Mouse (Mus musculus) yolk sac, embryonic 10.5 days (tissue): ENCODE results near the gene Fam178b.
A peak's percentile ranks its signal among the peaks of the same experiment; 100 is the strongest.

Source experiments
- DNase-seq: peaks from one replicate; pipeline ENCODE4 v3.0.0-alpha.2; 2017; ENCODE audit warnings: low spot score

The Fam178b gene

DNA sequence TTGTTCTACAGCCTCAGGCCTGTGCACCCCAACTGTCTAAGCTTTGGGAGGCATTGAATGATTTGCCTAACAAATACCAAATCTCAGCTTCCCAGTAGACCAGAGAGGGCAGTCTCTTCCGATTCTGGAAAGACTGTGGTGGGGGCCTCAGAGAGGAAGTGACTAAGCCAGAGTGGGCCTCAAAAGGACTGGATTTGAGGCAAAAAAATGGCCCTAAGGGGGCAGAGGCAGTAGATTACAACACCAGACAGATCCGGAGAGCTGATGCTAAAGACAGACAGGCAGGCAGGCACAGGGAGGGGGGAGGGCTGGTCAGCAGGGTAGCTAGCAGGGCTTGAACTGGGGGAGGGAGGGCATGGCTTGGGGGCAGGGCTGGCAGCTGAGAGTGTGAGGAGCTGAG is 116.6 kb downstream of the Fam178b start:
- DNase-seq: no peak

DNA sequence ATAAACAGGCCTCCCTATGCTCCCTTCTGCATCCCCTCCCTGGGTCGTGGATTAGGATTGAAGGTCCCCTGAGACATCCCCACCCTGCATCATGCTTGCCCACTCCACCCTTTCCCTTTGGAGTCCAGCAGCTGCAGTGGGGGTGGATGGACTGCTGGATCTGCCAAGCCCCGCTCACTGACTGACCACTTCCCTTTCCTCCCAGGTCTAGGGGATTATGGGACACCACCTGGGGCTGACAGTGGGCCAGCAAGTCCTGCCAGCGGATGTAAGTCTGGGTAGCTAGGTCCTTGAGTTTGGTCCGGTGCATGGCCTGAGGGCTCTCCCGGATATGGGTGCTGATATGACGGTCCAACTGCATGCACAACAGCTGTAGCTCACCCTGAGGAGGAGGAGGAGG is 118.9 kb downstream of the Fam178b start:
- DNase-seq: no peak

DNA sequence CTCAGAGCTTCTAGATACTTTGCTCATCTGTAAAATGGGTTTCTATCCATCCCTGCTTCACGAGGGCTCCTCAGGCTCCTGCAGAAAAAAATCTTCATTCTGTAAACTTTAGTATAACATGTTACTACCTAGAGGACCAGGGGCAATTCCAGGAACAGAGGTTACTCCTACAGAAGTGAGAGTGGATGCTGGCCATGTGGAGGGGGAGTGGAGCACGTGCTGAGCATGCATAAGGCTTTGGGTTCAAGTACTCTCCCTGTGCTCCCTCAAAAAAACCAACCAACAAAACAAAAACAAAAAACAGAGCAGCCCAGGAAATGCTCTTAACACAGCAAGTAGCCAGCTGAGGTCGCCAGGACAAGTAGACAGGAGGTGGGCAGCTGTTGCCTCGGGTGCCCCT is 119.4 kb downstream of the Fam178b start:
- no peak for DNase-seq

DNA sequence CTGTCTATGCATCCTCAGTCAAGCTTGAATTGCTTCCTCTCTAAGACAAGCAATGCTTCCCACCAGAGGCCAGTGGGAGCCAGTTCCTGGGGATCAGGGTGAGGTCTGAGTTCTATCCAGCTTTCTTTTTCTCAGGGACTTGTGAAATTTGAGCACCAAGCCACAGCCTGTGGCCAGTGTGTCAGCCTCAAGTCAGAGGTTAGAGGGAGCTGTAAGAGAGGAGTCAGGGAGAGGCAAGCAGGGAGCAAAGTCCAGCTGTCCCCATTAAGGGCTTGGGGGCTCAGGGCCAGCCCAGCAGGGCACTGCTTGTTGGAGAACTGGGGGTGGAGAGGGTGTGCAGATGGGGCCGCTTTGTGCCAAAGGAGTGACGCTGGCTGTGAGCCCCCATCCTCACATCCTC is 119.8 kb downstream of the Fam178b start:
- no peak for DNase-seq

DNA sequence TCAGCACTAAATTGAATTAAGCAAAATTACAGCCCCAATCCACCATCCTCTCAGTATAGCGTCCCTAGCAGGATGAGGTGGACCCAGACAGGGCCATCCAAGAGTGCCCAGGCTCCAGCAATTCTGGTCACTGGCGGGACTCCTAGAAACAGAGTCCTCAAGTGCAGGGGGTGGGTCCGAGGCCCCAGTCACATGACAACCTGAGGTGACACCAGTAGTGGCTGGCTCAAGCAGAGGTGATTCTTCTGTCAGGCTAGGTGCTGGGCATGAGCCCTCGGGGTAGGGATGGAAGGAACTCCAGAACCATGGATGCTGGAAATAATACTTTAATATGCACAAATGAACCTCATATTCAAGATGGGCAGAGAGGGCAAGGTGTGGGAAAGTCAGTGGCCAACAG is 120.6 kb downstream of the Fam178b start:
- no peak for DNase-seq

DNA sequence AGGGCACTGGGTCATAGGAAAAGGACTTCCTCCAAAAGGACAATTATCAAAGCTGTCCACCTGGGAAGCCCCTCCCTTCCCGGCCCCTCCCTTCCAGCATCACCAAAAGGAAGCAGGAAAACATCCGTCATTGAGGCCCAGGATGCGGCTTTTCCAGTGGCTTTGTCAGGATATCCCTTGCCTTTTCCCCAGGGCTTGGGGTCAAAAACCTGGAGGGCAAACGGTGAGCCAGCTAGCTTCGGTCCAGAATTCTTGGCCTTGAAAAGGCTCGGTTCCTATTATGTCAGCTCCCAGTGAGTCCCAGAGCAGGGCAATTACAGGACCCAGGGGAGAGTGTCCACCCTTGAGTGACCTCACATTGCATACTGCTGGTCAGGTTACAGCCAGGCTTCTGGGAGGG is 122.1 kb downstream of the Fam178b start:
- DNase-seq: no peak

DNA sequence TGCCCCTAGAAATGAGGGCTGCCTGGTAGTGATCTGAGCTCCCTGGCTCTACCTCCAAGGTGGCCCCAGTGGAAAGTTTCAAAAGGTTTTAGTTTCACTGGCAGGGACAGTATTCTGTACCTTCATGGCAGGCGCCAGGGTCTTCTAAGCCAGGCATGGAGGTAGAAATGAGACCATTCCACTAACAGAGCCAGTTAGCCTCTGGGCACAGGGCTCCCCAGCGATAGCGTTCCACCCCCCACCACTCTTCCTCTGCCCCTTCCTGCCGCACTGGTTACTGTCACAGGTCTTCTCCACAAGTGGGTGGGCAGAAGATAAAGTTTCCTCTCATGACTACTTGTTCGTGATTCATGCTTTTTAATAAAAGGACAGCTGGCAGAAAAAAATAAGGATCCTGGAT is 123.1 kb downstream of the Fam178b start:
- no peak for DNase-seq

DNA sequence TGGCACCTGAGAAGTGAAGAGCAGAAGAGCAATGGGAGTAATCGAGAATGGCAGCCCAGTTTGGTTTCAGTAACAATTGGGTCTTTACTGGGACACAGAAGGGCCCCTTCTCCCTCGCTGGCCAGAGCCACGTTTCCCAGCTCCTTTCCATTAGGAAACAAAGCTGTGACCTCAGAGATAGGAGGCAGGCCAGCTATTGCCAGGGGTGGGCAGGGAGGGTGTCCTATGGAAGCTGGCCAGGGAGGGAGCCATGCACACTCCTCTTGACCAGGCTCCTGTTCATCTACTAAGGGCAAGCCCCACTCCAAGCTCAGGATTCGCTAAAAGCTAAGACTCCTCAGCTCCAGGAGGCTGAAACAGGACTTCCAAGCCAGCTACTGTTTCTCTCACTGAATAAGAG is 123.7 kb downstream of the Fam178b start:
- DNase-seq: no peak

DNA sequence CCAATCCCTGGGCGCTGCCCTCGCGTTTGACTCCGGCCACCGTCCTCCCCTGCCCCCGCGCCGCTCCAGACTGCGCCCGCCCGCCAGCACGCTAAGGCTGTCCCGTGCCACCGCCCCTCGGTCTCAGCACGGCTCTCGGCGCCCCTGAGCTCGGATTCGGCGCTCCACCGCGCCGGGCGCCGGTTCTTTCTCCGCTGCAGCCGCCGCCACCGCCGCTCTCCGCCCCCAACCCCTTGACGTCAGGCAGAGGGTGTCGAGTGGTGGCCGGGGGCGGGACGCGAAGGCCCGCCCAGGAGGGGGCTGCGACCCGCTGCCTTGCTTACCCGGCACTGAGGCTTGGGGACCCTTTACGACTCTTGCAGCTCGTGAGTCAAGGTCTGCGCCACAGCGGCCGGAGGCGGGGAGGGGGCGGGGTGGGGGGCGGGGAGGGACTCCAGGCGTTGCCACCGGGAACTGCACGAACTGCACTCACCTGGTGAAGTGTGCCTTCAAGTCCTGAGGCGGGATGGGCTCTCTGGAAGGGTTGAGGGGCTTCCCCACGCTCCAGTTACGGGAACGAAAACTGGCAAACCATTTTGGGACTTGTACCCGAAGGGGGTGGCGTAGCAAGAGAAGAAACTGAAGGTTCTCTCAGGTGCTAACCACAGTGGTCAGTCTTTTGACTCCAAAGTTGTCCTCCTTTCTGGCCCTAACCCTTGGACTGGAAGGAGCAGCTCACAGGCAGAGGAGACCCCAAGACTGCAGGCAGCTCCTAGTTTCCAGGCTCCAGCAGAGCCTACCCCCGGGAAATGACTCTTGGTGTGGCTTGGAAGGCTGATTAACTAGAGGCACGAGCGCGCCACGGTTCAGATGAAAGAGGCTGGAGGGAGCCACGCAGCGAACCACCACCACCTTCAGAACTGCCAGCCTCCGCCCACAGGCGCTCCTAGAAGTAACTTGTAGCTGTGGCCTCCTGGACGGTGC is 124.7 kb downstream of the Fam178b start, which contains the start of gene Sema4c:
Gene Sema4c (minus strand): TSS at position 319 of the 963 bp plus-strand sequence.
- DNase-seq: peak; percentile 88

DNA sequence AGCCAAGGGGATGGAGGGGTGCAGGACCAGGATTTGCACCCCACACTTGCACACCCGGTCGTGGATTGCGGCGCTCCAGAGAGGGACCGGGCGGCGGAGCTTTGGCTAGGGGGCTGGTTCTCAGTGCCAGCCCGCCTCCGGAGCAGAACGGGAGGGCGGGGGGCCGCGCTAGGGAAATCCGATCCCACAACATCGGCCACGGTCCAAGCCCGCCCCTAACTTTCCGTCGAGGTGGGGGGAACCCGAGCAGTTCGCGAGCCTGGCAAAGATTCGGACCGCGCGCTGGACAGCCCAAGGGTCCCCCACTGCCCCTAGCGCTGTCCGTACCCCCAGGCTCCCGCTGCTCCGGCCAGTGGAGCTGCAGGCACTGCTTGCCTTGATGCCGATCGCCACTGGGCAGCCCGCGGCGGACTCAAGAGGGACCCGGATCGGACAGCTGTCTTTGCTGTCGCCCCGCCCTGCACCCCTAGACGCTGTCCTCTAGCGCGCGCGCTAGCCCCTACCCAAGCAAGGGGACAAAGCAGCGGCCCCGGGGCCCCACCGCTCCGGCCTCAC is 125.4 kb downstream of the Fam178b start:
- peak; percentile 83 for DNase-seq

DNA sequence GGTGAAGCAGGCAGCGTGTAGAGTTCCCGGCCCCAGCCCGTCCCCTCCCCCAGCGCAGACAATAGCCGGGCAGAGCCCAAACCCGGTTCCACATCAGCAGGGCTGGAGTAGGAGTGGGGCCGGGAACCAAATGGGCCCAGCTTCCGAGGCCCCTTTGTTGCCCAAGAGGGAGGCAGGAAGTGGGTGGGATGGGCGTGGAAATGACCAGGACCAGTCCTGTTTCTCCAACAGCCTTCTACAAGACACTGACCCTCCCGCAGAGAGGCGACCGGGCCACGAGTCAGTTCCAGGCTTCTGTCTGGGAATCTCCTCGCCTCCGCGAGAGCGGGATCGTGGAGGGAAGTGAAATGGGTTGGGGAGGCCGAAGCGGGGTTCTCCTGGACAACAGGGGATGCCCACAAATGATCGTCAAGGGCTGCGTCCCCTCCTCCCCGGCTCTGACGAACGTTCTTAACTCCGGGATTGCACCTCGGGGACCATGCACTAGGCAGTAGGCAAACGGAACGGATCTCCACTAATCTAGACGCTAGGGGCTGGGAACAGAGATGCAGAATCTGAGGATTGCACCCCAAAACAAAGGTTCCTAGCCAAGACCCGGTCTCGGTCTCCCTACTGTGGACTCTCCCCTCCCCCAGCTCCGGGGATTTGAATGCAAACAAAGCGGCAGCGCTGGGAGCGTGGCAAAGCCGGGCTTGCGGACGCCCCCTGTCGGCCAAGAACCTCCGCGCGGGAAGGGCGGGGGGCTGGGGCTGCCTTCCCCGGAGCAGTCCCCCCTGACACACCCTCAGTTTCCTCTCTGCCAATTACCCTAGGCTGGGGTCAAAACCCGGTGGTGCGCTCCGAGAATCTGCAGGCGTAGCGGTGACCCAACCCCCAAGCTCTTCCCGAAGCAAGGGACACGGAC is 126.2 kb downstream of the Fam178b start:
- DNase-seq: peak; percentile 91

DNA sequence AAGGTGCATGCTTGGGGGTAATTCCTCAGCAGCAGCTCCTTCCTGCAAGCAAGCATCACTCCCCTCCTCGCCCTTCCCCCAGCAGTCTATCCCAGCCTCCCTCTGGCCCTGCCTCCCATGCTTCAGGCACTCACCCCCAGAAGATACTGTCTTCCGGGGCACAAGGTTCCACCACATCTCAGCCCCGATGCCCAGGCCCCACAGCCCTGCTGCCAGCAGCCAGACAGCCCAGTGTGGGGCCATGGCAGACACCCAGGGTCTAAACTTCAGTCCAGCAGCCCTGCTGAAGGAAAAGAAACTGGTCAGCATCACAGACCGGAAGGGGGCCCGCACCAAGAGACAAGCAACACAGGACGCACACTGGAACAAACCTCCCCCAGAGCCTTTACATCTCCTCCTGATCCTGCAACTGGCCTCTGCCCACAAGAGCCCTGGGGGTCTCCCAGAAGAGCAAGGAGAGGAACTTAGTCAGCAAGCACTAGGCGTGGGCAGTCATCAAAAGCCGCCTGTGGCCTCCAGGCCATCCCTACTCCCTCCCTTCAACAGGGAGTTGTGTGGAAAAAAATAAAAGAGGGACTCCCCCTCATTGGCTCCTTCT is 127.1 kb downstream of the Fam178b start:
- no peak for DNase-seq

DNA sequence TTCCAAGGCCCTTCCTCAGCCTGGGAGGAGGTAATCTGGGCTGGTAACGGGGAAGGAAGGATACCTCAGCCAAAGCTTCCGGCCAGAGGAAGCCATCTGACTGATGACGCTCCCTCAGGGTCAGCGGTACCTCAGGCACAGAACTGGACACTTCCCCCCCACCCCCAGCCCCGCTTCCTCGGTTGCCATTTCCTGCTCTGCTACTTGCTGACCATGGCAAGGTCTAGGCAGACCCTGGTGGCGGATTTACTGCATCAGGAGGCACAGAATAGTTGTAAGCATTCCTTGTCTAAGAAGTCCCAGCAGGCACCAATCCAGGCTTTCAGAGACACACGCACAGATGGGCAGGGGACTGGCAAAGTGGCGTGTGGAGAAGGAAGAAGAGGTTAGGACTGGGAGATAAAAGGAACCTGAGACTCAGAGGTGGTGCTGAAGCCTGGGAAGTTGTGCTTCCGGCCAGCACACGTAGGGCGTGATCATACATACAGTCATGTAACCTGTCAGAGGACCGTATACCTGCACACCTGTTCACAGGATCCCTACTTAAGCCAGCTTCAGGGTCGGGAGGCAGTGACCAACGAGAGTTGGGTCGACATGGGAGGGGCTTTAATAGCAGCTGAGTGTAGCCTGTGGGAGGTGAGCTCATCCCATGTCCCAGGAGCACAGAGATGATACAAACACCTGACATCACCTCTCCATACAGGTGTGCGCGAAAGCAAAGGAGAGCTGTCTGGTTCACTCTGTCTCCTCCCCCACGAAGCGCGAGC is 128.2 kb downstream of the Fam178b start:
- DNase-seq: no peak

DNA sequence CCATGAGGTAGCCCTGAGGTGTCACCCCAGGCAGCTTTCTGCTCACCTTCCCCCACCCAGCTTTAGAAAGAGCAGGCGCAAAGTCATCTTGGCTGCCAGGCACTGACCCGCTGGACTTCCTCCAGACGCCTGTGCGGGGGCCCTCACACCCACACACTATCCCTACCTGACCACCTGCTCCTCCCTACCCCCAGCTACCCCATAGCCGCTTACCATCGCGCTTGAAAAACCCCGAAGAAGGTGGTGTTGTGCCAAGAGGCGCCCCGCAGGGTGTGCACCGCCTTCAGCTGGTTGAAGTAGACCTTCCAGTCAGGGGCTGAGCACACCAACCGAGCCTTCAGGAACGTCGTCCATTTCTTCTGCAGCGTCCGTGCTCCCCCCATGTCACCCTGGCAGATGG is 130.5 kb downstream of the Fam178b start:
- no peak for DNase-seq

DNA sequence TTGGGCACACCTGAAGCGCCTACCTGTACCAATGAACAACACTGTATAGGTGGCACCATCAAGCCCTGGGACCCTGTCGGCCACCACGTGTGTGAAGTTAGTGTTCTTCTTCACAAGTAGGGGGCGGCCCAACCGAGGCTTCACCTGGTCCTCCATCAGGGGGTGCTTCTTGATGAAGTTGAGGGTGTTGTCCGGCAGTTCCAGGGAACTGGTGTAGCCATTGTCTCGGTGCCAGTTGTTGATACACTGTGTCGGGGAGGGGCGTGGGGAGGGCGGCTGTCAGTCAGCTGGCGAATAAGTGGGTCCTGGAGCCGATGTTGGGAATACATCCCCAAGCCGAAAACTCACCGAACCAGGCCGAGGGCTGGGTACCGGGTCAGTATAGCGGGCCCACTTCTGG is 131.1 kb downstream of the Fam178b start:
- DNase-seq: no peak

DNA sequence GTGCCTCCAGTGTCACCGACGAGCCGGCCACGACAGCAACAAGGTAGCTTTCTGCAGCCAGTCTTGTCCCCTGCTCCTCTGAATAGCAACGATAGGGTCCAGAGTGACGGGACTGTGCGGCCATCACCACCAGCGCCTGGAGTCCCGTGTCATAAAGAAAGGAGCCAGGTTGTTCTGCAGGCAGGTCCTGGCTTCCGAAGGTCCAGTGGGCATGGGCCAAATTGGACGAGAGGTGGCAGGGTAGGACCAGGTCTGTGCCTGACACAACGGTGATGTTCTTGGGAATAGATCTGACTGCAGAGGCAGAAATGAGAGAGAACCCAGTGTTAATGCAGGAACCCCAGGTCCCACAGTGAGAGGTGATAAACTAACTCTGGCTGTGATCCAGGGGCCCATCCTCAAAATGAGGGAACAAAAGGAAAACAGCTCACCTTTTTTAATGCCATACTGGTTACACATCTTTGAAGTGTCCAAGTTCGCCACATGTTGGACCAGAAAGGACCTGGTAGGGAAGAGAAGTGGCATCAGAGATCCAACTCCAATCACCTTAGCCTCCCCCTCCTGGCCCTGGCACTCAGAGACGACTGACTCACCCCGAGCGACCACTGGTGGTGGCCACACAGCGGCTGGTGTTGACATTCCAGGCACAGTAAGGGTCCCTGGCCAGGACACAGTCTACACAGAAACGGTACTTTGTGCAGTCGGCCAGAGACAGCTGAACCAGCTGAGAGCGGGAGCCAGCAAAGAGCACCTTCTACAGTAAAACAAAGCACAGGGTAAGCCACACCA is 132.7 kb downstream of the Fam178b start:
- no peak for DNase-seq

DNA sequence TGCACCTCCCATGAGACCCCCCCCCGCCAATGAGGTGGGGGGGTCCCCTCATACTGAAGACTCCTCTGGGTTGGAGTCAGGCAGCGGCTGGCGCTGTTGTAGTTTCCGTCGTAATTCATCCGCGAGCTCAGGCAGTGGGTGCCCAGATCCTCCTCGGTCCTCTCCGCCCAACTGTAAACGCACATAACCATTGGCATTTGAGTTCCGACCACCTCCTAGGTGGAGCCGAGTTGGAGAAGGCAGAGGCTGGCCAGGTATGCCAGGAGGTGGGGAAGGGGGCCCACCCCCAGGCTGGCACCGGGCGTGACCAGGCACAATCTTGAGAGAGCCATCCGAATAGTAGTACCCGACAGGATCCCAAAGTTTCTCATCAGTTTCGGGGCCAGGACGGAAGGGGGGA is 133.5 kb downstream of the Fam178b start:
- no peak for DNase-seq

DNA sequence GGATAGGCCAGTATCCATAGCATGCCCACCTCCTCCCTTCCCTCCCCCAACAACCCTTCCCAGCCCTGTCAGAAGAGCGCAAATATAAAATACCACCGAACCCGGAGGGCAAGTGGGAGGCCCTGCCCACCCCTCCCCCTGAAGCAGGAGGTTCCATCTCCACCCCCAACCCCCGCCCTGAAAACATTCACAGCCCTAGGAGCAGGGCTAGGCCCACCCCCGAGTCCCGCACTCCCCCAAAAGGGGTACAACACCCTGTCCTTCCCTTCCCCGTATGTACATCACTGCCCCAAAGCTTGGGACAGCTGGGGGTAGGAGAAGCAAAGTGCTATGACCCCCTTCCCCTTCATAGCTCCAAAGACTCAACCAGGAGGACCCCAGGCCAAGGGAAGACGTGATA is 134.2 kb downstream of the Fam178b start:
- DNase-seq: no peak

DNA sequence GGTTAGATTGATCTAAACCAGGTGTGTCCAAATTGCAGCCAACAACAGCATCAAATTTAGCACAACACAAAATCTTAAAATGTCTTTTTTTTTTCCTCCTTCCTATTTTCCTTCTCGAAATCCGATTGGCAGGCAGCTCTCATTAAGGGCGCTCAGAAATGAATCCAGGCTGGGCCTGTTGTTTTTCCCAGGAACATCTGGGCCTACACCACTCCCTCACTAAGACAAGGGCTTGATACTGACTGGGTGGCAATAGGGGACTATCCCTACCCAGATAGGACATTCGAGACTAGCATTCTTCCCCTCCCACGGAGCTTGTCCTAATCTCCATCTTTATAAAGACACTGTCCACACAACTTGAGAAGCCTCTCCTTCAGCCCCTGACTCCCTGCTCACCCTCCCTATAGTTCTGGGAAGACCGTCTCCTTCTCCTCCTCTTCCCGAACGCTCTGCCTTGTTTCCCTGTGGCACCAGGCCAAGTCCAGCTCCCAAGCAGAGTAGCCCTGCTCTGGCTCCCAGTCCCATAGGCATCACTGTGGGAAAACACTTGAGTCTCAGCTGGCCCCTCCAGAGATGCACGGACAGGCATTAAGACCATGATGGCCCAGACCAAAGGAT is 134.9 kb downstream of the Fam178b start:
- DNase-seq: no peak

DNA sequence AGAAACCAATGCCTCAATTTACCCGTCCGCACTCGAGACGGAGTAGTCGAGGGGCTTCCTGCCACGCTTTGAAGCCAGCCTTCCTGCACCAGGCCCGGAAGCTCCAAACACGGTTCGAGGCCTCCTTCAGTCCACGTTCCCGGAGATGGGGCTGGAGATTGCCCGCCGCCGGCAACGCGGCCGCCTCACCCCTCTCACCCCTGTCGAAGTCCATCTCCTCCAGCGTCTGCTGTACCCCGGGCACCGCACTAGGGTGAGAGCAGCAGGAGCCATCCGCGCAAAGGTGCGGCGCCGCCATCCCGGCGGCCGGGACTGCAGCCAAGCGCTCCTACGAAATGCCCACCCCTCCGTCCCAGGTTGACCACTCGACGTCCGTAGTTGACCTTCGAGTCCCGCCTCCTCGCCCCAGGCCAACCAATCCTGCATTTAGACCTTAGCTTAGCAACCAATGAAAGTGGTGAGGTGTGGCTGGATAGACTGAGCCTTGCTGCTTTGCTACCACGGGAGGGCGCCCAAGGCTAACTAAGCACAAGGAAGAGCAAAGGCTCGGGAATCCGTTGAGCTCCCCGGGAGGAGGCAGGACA is 136.0 kb downstream of the Fam178b start, which contains the start of gene Ankrd39:
Gene Ankrd39 (minus strand): TSS at position 558 of the 584 bp plus-strand sequence.
- peak; percentile 98 for DNase-seq
